Mouse (Mus musculus) lung, embryonic 15.5 days (tissue): Measurements from ENCODE around the gene Fastkd3. TPM values are rescaled to one million over a fixed set of nuclear protein-coding genes. Genes with fewer than 3 reads are reported as not detected.

ENCODE experiments used
- ATAC-seq: fragments of 200-750 bp; cut with Nextera tagmentation; 2 replicates; pipeline ENCODE4 v1.8.0; 2017; ENCODE audit warnings: moderate number of reproducible peaks, borderline replicate concordance; ENCODE audit not compliant: low FRiP score, low TSS enrichment; ENCODE audit errors: extremely low read depth
- H3K27ac ChIP-seq: fragments of 300-500 bp; sonication (generic); 2 replicates; pipeline ENCODE4 v1.5.1; 2015; ENCODE audit warnings: moderate library complexity, mild to moderate bottlenecking, inconsistent platforms
- H3K27me3 ChIP-seq: fragments of 300-500 bp; sonication (generic); 2 replicates; pipeline ENCODE4 v1.6.1; 2015; ENCODE audit warnings: inconsistent platforms
- H3K36me3 ChIP-seq: fragments of 300-500 bp; sonication (generic); 2 replicates; pipeline ENCODE4 v1.6.1; 2015; ENCODE audit warnings: inconsistent platforms
- H3K4me1 ChIP-seq: fragments of 300-500 bp; sonication (generic); 2 replicates; pipeline ENCODE4 v1.6.1; 2015; ENCODE audit warnings: inconsistent platforms
- H3K4me2 ChIP-seq: fragments of 300-500 bp; sonication (generic); 2 replicates; pipeline ENCODE4 v1.6.1; 2015; ENCODE audit warnings: inconsistent platforms, mild to moderate bottlenecking, moderate library complexity
- H3K4me3 ChIP-seq: fragments of 300-500 bp; sonication (generic); 2 replicates; pipeline ENCODE4 v1.5.1; 2015; ENCODE audit warnings: mild to moderate bottlenecking, inconsistent platforms
- H3K9ac ChIP-seq: fragments of 300-500 bp; sonication (generic); 2 replicates; pipeline ENCODE4 v1.6.1; 2015; ENCODE audit warnings: inconsistent platforms
- H3K9me3 ChIP-seq: fragments of 300-500 bp; sonication (generic); 2 replicates; pipeline ENCODE4 v1.6.1; 2016; ENCODE audit warnings: inconsistent platforms
- WGBS: fragments of 180-500 bp; shearing (Covaris S2); methylation state at CpG from one replicate; pipeline ENCODE4 v1.1.7; 2015; 5-methylcytosine and 5-hydroxymethylcytosine counted together
- polyA plus RNA-seq: library from polyadenylated mRNA; unstranded; fragments of >200 nt; fragmentation: Nextera tagmentation; extraction: Ambion mirVana; gene quantifications from 2 replicates; pipeline ENCODE4 v1.2.1, GENCODE M21; 2015

The Fastkd3 gene
- polyA plus RNA-seq, 1 experiment from 2014 or later, result 34.7 TPM

DNA sequence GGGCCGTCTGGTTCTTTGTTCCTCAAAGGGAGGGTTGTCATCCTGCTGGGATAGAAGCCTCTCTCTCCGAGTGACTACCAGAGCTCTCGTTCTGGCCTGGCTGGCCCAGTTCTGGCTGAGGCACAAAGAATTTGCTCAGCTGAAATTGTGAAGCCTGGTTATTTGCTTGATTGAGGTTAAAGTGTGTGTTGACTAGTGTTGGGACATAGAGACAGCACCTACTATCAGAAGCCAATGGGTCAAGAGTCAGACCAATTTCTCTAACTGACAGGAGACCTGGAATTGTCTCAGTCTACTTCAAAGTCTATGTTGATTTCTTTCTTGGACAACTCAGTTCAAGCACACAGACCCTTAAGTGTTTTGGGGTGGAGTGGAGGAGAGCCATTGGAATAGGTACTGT is 45.0 kb downstream of the Fastkd3 start:
- Histone ChIP-seq H3K9me3 (no peaks in the 10 kb centered on the region), H3K27me3 (no peaks in the 10 kb centered on the region), H3K4me2 (no peak overlapping the region), H3K4me1 (no peaks in the 10 kb centered on the region), H3K9ac (no peak overlapping the region), H3K36me3 (peaks cover 23% of the 10 kb centered on the region), H3K4me3 (no peak overlapping the region), H3K27ac (no peak overlapping the region)
- 52% methylated on average over 3 of the region's 3 CpGs for WGBS
- ATAC-seq, result no peak

Other genes with a start within 250 kb of the Fastkd3 start
- gene Mtrr, start 85 bp upstream of the Fastkd3 start, polyA plus RNA-seq, result 20.3 and 23.3 TPM in 2 replicates
- gene 1700001L19Rik, start 15.2 kb downstream of the Fastkd3 start, polyA plus RNA-seq, result 1.6 and 2.1 TPM in 2 replicates